Mouse (Mus musculus) right cerebral cortex, postnatal 25 days (tissue): Measurements from ENCODE around the gene Lrrc75a.

Source experiments
- DNase-seq: peaks from one replicate; pipeline ENCODE4 v3.0.0; 2022

The Lrrc75a gene

DNA sequence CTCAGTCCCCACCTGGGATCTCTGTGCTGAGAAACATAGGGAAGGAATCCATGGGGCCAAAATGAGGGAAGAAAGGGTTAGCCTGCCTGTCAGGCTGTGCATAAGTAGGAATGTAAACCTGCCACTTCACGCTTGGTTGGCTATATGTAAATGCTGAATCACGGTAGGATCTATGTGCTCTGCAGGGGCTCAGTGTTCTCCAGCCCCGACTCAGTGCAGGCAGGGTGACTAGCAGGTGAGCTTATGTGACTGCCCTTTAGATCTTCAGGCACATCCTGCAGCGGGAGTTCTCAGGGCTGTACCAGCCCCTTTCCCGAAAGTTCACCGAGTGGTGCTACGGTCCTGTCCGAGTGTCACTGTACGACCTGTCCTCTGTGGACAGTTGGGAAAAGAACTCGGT lies 58.9 kb downstream of the Lrrc75a start:
- no peak for DNase-seq

GRCm38 (mm10) chr11:62587034-62587433 lies 61.3 kb downstream of the Lrrc75a start:
- DNase-seq = no peak

DNA sequence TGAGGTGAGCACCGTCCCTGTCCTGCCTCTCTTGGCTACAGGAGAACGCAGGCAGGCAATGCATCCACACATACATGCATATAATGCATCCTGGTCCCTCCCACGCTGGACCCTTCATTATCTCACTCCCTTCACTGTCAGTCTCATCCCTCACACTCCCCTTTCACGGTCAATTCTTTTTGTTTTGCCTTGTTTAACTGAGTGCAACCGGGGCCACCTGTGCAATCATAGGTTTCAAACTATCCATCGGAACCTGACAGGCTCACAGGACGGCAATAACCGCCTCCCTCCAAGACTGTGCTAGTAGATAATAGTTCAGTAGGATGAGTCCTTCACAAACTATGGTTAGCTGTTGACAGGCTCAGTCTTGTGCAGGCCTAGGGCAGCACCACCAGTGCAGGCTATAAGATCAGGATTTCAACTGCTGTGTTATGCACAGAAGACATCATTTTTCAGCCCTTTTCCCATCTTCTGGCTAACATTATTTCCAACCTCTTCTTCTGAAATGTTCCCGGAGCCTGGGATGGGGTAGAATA lies 63.6 kb downstream of the Lrrc75a start:
- no peak for DNase-seq

- DNase-seq = no peak
Measured at GRCm38 (mm10) chr11:62583031-62583430, 65.3 kb downstream of the Lrrc75a start.

DNA sequence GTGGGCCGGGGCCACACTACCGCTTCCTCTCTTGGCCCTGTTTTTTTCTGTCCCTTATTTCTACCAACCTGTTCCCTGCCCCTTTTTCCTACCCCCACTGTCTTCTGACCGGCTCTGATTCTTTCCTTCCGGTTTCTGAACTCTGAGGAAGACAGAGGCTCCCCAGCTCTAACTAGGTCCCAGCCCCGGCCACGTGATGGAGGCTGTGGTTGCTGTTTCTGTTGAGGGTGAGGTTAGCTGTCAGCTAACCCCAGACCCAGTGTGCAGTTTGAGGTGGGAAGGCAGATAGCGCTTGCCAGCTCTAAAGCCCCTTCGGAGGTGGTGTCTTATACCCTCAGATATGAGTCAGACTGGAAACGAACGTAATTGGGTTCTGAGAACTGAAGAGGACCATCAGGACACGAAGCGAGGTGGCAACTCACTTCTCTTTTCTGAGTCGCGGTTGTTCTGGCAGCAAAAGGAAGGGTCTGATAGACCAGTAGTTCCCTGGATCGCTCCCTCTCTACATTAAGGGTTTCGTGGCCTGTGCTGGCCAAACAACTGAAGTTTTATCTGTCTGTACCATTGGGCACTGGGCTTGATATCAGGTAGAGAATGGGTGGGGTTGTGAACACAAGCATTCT lies 71.7 kb downstream of the Lrrc75a start:
- DNase-seq = peak; percentile 45

DNA sequence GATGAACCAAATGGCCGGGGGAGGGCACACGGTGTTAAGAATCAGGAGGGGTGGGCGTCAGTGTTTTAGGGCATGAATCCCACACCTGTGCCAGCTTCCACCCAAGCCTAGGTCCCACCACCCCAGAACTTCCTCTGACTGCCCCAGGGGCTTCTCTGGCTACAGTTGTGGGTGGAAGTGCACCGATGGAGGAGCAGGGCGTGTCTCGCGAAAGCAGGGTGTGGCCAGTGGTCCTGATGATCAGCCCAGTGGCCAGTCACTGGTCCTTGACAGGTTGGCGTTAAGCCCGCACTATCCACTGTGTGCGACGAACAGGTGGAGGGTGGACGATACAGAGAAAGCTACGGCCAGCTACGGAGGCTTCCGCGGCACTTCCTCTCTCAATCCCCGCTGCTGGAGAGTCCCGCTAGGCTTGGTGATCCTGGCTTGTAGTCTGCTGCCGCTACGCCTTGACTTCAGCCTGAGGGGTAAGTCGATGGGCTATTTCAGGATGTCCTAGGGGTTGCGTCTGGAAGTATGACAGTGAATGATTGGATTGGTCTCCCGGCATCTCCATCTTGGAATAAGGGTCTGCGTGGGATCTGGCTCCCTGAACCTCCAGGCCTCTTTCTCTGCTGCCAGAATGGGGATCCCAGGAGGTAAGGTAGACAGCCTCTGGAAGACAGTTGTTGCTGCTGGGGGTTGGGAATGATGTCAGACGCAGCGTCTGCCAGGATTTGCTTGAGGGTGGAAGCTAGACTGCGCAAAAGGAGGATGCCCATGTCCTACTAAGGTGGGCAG lies 72.5 kb downstream of the Lrrc75a start:
- peak; percentile 65 for DNase-seq

- DNase-seq = peak; percentile 83
Measured at GRCm38 (mm10) chr11:62575297-62575658, 73.0 kb downstream of the Lrrc75a start.

DNA sequence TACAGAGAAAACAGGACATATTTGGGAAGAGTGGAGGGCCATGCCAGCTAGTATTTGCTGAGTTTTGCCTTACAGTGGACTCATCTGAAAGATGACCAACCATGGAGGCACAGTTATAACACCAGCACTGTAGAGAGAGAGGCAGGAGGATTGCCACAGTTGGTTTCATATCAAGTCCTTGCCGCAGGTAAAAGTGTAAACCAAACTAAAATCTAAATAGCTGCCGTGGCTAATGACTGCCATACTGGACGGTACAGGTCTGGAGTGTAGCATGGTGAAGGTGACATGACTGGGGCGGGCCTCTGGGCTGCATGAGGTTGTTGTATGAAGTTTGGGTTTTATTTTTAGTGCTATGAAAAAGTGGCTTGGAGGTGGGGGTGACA lies 73.6 kb downstream of the Lrrc75a start:
- DNase-seq = no peak

DNA sequence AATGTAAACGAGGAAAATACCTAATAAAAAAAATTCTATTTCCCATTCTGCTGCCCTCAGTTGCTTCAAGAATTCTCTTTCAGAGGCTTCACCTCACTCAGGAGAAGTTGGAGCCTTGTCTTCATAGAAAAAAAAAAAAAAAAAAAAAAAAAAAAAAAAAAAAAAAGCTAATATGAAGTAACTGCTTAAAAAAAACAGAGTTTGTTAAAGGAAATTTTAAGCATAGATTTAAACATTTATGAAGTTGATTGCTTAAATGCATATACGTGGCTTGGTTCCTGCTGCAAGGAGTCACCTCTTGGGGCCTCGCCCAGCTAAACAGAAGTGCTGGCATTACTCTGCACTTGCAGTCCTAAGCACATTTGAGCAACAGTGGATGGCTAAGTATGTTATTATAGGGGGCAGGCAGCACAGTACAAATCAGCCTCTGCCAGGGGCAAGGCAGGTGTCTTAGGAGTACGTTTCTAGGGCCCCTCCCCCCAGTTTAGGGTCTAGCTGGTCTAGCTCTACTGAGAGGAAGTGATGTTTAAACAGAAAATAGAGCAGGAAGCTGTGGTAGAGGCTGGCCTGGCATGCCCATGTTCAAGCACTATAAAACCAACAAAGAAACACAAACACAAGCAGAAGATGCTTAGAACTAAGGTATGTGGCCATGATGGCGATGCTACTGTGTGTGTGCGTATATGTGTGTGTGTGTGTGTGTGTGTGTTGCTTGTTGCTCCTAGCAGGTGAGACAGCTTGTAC lies 74.2 kb downstream of the Lrrc75a start, which contains the start of gene Trpv2:
Gene Trpv2 (plus strand): TSS at position 528 of the 744 bp plus-strand sequence.
- DNase-seq = no peak

GRCm38 (mm10) chr11:62568300-62568699 lies 80.0 kb downstream of the Lrrc75a start:
- DNase-seq = no peak

DNA sequence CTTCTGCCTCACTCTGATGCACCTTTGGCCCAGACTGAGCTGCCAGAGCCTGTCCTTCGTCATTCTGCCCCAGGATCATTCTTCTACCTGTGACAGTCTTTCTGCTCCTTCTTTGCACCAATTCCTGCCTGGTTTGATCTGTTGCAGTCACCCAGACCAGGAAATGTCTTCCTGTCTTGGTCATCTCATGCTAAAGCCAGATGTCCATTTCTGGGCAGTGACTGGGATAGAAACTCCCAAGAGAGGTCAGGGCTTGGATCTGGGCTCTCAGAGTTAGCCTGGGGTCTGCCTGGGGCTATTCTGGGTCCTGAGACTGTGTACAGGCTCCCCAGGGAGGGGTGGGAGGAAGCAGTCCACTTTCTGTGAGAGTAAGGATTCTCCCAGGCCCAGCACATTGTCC lies 82.1 kb downstream of the Lrrc75a start:
- no peak for DNase-seq

- DNase-seq = no peak
Measured at GRCm38 (mm10) chr11:62565747-62566146, 82.6 kb downstream of the Lrrc75a start.

DNA sequence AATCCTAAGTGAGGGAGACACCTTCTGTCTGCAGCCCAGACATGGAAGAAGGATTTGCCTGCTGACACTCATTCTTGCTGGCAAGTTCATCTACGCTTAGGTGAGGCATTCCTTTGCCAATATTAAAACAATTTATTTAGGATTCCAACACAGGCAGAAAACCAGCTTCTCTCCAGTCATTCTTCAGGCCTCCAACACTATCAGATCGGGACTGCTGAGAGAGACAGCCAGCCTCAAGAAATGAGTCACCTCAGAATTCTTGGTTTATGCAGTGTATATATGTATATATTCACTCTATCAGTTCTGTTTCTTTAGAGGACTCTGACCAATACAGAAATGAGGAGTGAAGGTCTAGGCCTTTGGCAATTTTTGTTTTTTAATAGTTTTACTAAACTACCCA lies 84.7 kb downstream of the Lrrc75a start:
- DNase-seq = no peak

DNA sequence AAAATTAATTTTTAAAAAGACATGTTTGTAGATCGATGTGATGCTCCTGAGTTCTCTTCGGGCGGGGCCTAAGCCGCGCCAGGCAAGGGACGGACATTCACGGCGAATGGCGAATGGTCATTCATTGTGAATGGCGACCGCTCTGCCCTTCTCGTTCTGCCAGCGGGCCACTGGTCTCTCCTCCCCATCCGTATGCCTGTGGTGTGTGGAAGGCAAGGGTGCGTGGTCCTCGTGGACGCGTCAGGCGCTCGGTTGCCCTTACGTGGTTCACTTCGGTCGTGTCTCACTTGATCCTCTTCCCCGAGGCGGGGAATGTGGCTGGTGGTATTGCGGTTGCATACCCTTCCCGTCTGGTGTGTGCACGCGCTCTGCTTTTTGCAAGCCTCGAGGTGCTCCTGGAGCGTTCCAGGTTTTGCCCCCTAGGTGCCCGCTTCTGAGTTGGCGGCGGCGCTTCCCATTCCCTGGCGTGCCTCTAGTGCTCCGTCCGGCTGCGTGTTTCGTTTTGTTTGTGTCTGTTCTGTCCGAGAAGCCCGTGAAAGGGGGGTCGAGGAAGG lies 87.8 kb downstream of the Lrrc75a start:
- DNase-seq = no peak

- no peak for DNase-seq
Measured at GRCm38 (mm10) chr11:62558961-62559646, 89.2 kb downstream of the Lrrc75a start.

- DNase-seq = no peak
Measured at GRCm38 (mm10) chr11:62558152-62558551, 90.2 kb downstream of the Lrrc75a start.

GRCm38 (mm10) chr11:62557205-62557604 lies 91.1 kb downstream of the Lrrc75a start:
- no peak for DNase-seq

GRCm38 (mm10) chr11:62555896-62556412 lies 92.4 kb downstream of the Lrrc75a start:
- DNase-seq = no peak

DNA sequence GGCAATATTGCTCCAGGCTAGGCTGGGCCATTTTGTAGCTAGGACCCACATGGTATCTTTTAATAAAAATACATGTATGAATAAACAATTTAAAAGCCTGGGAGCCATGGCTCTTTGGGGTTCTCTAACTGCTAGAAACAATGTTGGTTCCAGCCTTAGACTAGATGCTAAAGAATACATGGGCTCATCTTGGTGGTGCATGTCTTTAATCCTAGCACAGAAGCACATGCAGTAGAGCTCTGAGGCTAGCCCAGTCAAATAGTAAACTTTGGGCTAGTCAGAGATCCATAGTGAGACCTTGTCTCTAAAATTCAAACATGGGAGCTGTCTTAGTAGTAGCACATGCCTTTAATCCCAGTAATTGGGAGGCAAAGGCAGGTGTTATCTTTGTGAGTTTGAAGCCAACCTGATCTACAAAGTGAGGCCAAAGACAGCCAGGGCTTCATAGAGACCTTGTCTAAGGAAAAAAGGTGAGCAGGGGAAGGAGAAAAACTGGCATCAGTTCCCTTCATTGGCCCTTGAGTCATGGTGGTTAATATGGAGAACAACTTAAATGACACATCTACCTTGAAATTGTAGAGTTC lies 93.3 kb downstream of the Lrrc75a start:
- DNase-seq = no peak
